Mouse (Mus musculus) cerebral cortex, adult 2 months (tissue): ENCODE measurements around the gene Inpp5a.

ENCODE experiments used
- WGBS: fragments of 180-500 bp; shearing (Covaris S2); methylation state at CpG from one replicate; pipeline ENCODE4 v1.1.7; 2018; 5-methylcytosine and 5-hydroxymethylcytosine counted together

The Inpp5a gene

DNA sequence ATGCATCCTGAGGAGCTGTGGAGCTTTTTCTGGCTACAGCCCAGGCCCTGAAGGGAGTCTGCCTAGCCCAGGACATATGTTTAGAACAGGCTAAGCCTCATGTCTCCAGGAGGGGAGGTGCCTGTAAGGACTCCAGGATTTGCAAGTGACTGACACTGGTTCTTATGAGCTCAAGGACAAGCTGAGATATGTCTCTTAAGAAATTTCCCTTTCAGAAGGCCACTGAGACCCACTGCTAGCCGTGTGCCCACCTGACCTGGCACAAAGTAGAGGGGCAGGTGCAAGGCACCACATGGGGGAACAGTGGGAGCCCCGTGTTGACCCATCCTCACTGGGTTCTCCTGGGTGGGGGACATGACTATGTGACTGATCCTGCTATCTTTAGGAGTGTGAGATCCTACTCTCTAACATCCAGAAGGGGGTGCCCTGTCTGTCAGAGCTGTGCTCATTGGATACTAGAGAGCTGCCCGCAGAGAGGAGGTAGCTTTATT is 100.9 kb downstream of the Inpp5a start:
- 72% methylated on average over 3 of the region's 3 CpGs for WGBS

- WGBS: 91% methylated on average over 4 of the region's 4 CpGs
Measured at GRCm38 (mm10) chr7:139492351-139492750, 103.4 kb downstream of the Inpp5a start.

GRCm38 (mm10) chr7:139492946-139493345 is 104.0 kb downstream of the Inpp5a start:
- 74% methylated on average over 2 of the region's 2 CpGs for WGBS

DNA sequence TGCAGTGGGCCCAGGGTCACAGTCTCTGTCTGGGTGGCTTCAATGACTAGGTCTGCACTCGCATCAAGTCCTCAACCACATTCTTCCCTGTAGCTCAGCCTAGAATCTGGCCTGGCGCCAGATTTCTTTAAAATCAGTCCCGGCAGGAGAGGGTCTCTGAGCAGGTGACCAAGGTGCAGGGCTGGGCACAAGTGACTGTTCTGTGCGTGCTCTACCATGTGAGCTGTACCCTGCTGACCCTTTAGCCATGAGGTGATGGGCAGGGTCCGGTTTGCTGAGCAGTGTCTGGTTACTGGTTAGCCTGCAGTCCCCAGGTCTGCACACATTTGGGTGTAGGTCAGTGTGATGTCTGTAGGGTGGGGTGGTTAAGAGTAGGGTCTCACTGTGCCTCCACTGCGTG is 106.9 kb downstream of the Inpp5a start:
- 91% methylated on average over 6 of the region's 6 CpGs for WGBS

GRCm38 (mm10) chr7:139498038-139498625 is 109.2 kb downstream of the Inpp5a start:
- WGBS: 91% methylated on average over 19 of the region's 19 CpGs

GRCm38 (mm10) chr7:139504064-139504463 is 115.2 kb downstream of the Inpp5a start:
- 93% methylated on average over 7 of the region's 7 CpGs for WGBS

- WGBS: 91% methylated on average over 9 of the region's 9 CpGs
Measured at GRCm38 (mm10) chr7:139506677-139507412, 117.9 kb downstream of the Inpp5a start.

GRCm38 (mm10) chr7:139508938-139509337 is 120.0 kb downstream of the Inpp5a start:
- 79% methylated on average over 4 of the region's 4 CpGs for WGBS

DNA sequence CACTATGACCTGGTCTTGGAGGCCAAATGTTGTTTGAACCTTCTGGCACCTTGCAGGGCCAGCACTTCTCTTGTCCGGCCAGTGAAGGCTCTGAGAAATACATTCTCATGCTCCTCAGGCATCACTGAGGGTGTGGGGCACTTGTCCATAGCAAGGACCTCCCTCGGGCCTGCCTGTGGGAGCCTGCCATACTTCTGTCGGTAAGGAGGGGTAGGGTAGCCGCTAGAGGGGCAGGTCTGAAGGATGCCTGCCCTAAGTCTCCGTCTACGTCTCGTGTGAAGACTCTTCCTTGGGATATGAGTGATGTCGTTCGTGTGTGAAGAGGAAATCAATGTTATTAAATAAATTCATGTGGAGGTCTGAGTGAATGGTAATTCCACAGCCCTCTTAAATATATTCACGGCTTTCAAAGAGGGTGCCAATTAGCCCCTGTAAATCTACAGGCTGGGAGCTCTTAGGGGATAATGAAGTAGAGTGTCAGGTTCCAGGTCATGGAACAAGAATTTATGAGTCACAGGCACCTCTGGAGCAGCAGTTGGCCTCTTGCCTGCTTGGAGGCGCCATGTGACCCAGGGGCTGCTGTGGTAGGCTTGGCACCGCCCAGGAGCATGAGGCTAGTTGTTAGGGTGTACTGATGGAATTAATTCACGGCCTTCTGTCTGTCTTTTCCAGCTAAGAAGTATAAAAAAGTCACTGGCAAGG is 127.2 kb downstream of the Inpp5a start:
- WGBS: 76% methylated on average over 13 of the region's 13 CpGs

DNA sequence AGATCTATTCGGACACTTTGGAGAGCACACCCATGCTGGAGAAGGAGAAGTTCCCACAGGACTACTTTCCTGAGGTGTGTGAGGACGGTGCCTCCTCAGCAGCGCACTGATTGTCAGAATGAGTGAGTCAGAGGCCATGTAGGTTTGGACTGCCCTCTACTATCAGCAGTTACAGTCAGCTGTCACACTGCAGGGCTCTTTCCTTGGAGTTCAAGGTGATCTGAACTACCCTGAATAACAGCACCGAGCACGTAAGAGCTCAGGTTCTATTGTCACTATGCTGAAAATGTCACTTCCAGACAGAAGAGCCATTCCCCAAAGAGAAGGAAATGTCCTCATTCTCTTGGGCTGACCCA is 127.7 kb downstream of the Inpp5a start:
- 92% methylated on average over 5 of the region's 5 CpGs for WGBS

GRCm38 (mm10) chr7:139518352-139518751 is 129.4 kb downstream of the Inpp5a start:
- 81% methylated on average over 3 of the region's 3 CpGs for WGBS

DNA sequence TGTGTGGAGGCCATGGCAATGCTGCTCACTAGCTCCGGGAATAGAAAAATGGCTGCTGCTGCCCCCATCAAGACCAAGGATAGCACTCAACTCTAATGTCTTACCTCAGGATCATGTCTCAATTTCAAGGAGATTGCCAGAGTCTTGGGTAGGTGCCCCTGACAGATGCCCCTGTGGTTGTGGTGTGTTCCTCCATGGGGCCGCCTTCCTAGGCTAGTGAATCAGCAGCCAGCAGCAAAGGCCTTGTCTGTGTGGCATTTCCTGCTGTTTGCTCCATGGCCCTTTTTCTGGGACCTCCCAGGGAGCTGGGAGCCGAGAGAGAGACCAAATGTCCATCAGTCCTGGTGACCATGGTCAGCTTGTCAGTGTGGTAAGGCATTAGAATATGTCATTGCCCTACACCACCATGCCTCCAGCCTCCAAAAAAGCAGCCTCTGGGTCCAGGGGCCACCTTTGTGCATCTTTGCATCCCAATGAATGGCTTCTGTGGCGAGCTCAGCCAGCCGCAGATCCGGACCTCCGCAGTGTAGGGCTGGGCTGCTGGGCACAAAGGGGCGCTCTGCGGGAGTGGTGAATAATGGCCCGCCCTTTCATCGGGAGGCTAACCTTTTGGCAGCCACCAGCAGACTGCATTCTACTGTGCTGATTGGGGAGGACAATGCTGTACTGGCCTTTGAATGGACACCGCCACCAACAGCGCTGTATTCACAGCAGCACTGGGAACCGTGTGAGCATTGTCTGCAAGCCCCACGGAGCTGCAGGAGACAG is 139.6 kb downstream of the Inpp5a start:
- 63% methylated on average over 15 of the region's 15 CpGs for WGBS

GRCm38 (mm10) chr7:139530591-139531427 is 141.9 kb downstream of the Inpp5a start:
- WGBS: 72% methylated on average over 16 of the region's 16 CpGs

GRCm38 (mm10) chr7:139531428-139531801 is 142.5 kb downstream of the Inpp5a start:
- WGBS: 85% methylated on average over 4 of the region's 4 CpGs

DNA sequence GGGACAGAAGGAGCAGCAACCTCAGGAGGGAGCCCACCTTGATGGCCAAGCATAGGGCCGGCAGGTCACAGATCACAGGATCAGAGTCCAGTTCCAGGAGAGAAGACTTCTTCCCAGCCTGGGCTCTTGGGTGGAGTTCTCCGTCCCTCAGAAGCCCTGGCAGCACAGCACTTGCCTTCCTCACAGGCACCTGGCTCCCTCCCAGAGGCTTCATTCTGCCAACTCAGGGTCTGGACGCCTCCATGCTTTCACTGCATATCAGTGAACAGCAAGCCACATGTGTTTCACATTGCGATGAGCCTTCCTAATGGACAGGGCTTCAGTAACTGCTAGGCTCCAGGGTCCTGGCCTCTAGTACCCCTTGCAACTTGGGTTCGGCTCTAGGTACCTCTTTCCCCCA is 147.4 kb downstream of the Inpp5a start:
- WGBS: 78% methylated on average over 5 of the region's 5 CpGs

- 95% methylated on average over 2 of the region's 2 CpGs for WGBS
Measured at GRCm38 (mm10) chr7:139536831-139537230, 147.9 kb downstream of the Inpp5a start.

GRCm38 (mm10) chr7:139537831-139538230 is 148.9 kb downstream of the Inpp5a start:
- WGBS: 95% methylated on average over 9 of the region's 9 CpGs

GRCm38 (mm10) chr7:139538541-139538940 is 149.6 kb downstream of the Inpp5a start:
- 56% methylated on average over 2 of the region's 2 CpGs for WGBS

DNA sequence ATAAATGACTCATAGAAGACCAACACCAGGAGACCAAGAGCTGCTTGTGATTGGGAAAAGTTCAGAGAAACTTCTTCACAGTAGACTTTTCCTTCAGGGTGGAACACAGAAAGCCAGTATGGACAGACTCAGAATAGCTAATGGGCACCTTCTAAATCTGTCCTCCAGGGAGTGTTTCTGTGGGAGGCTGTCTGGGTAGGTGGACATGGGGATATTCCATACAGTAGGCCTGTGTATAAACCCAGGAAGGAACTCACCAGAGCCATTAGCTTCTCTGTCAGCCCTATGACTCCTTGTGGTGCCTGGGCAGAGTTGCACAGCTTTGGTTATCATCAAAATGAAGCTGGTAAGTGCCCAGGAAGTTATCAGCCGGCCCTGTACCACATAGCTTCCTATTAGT is 151.7 kb downstream of the Inpp5a start:
- 71% methylated on average over 1 of the region's 1 CpGs for WGBS

GRCm38 (mm10) chr7:139541422-139541821 is 152.5 kb downstream of the Inpp5a start:
- WGBS: 89% methylated on average over 6 of the region's 6 CpGs
